Mouse (Mus musculus): ENCODE measurements around the gene Map2k7.

DNA sequence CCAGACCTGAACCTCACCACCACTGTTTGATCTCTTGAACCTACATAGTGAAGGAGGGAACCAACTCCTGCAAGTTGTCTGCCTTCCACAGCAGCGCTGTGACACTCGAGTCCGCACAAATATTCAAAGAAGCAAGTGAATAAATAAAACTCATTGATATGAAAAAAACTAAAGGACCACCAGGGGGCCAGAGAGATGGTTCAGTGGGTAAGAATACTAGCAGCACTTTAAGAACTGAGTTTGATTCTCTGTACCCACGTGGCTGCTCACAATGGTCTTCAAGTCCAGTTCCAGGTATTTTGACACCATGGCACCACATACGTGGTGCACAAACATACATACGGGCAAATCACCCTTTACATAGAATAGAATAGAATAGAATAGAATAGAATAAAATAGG is 27.4 kb upstream of the Map2k7 start:
- TF ChIP-seq CTCF (IDR thresholded peaks at IDR 0.05; ENCODE audit: borderline replicate concordance, insufficient read depth, low read length): no peak
- TF ChIP-seq POLR2A (IDR thresholded peaks at IDR 0.05; ENCODE audit: low read depth, low read length): no peak

All from embryonic fibroblast, embryonic 13.5 days (primary cell).